Mouse (Mus musculus) gastrocnemius, postnatal 36 days (tissue): Measurements from ENCODE around the gene Egr4. TPM values are rescaled to one million over a fixed set of nuclear protein-coding genes. Genes with fewer than 3 reads are reported as not detected.

Source experiments
- DNase-seq, 2 experiments: peaks; one replicate each; pipeline ENCODE4 v3.0.0; 2022
- intact Hi-C: fragments of 180-260 bp; cut with DNase I; formaldehyde crosslinking; loops from one replicate; pipeline ENCODE4 v1.15.1; 2025
- total RNA-seq, 2 experiments: library from RNA; stranded (reverse); gene quantifications; 2 replicates each; pipeline ENCODE4 v1.2.3; 2021

The Egr4 gene
- total RNA-seq, 2 experiments from 2014 or later, result not detected

- intact Hi-C loops, result no loop called here
- DNase-seq, result no peak
These were observed 15.2 kb downstream of the Egr4 start for GRCm38 (mm10) chr6:85498147-85498546.

- intact Hi-C loops, result no loop called here
These were observed 16.4 kb downstream of the Egr4 start for GRCm38 (mm10) chr6:85496976-85497375.

GRCm38 (mm10) chr6:85491606-85492005 lies 21.8 kb downstream of the Egr4 start:
- no peak for DNase-seq
- intact Hi-C loops, result no loop called here

More at GRCm38 (mm10) chr6:85496976-85497375, 16.4 kb downstream of the Egr4 start:
- no peak for DNase-seq

- DNase-seq, result no peak
- intact Hi-C loops, result no loop called here
These were observed 23.1 kb downstream of the Egr4 start for GRCm38 (mm10) chr6:85490252-85490651.

- no peak for DNase-seq
- intact Hi-C loops, result no loop called here
These were observed 23.7 kb downstream of the Egr4 start for GRCm38 (mm10) chr6:85489717-85490116.

- DNase-seq, result no peak
- intact Hi-C loops, result no loop called here
These were observed 24.9 kb downstream of the Egr4 start for GRCm38 (mm10) chr6:85488510-85488909.

GRCm38 (mm10) chr6:85485738-85486137 lies 27.7 kb downstream of the Egr4 start:
- no peak for DNase-seq
- intact Hi-C loops, result no loop called here

GRCm38 (mm10) chr6:85483843-85484721 lies 29.3 kb downstream of the Egr4 start:
- no peak for DNase-seq
- intact Hi-C loops, result no loop called here

- intact Hi-C loops, result no loop called here
- no peak for DNase-seq
These were observed 32.7 kb downstream of the Egr4 start for GRCm38 (mm10) chr6:85480685-85481084.

GRCm38 (mm10) chr6:85479979-85480378 lies 33.4 kb downstream of the Egr4 start:
- DNase-seq, result no peak
- intact Hi-C loops, result no loop called here

- intact Hi-C loops, result no loop called here
- no peak for DNase-seq
These were observed 35.0 kb downstream of the Egr4 start for GRCm38 (mm10) chr6:85478416-85478815.

GRCm38 (mm10) chr6:85477366-85477917 lies 35.9 kb downstream of the Egr4 start:
- intact Hi-C loops, result no loop called here
- DNase-seq, result no peak

GRCm38 (mm10) chr6:85475581-85475980 lies 37.8 kb downstream of the Egr4 start:
- DNase-seq, result no peak
- intact Hi-C loops, result no loop called here

GRCm38 (mm10) chr6:85472542-85472941 lies 40.8 kb downstream of the Egr4 start:
- intact Hi-C loops, result no loop called here

GRCm38 (mm10) chr6:85471962-85472361 lies 41.4 kb downstream of the Egr4 start:
- intact Hi-C loops, result no loop called here
- DNase-seq, result no peak

More at GRCm38 (mm10) chr6:85472542-85472941, 40.8 kb downstream of the Egr4 start:
- no peak for DNase-seq

GRCm38 (mm10) chr6:85469660-85470430 lies 43.5 kb downstream of the Egr4 start:
- intact Hi-C loops, result no loop called here
- DNase-seq, result no peak

GRCm38 (mm10) chr6:85465381-85465780 lies 48.0 kb downstream of the Egr4 start:
- intact Hi-C loops, result no loop called here
- DNase-seq, result no peak
